Mouse (Mus musculus) ES-E14 (cell line): ENCODE measurements around the gene Sema3c. TPM values are rescaled to one million over a fixed set of nuclear protein-coding genes. Genes with fewer than 3 reads are reported as not detected.

Experiments
- DNase-seq: peaks from one replicate; pipeline ENCODE4 v3.0.0-alpha.2; 2013; ENCODE audit warnings: low read depth, low spot score
- H3K27ac ChIP-seq: 2 replicates; pipeline ENCODE4 v1.5.1; 2012; ENCODE audit warnings: low read depth, mild to moderate bottlenecking, low read length, moderate library complexity, mixed read lengths; ENCODE audit not compliant: poor library complexity, insufficient read depth, severe bottlenecking
- H3K36me3 ChIP-seq: 2 replicates; pipeline ENCODE4 v1.6.1; 2012; ENCODE audit warnings: mild to moderate bottlenecking, low read length, moderate library complexity, mixed read lengths; ENCODE audit not compliant: control insufficient read depth, poor library complexity, insufficient read depth, severe bottlenecking
- H3K4me1 ChIP-seq, 2 experiments: fragments of 150-350 bp in 1 of 2; sonication (generic) in 1 of 2; 2 replicates each; pipeline ENCODE4 v1.6.1; 2012; ENCODE audit warnings: low read length in 2 of 2, mild to moderate bottlenecking in 1 of 2, mixed read lengths in 1 of 2; ENCODE audit not compliant: control insufficient read depth in 2 of 2, insufficient read depth in 2 of 2, poor library complexity in 1 of 2
- H3K4me3 ChIP-seq, 2 experiments: fragments of 150-350 bp in 1 of 2; sonication (generic) in 1 of 2; 2 replicates each; pipeline ENCODE4 v1.5.1; 2012; ENCODE audit warnings: low read length in 2 of 2, low read depth in 1 of 2, mild to moderate bottlenecking in 1 of 2, mixed read lengths in 1 of 2; ENCODE audit not compliant: insufficient read depth in 1 of 2, poor library complexity in 1 of 2, severe bottlenecking in 1 of 2
- H3K9ac ChIP-seq: 2 replicates; pipeline ENCODE4 v1.6.1; 2012; ENCODE audit warnings: low read depth, mild to moderate bottlenecking, low read length, mixed read lengths; ENCODE audit not compliant: poor library complexity, insufficient read depth, severe bottlenecking
- H3K9me3 ChIP-seq: fragments of 150-350 bp; sonication (generic); 2 replicates; pipeline ENCODE4 v1.6.1; 2012; ENCODE audit warnings: low read depth, mild to moderate bottlenecking, low read length; ENCODE audit not compliant: control insufficient read depth, insufficient read depth
- CHD2 ChIP-seq: IDR thresholded peaks from 2 replicates; pipeline ENCODE4 v1.6.1; 2014; ENCODE audit warnings: mild to moderate bottlenecking, low read depth, low read length, inconsistent platforms
- HCFC1 ChIP-seq: IDR thresholded peaks from 2 replicates; pipeline ENCODE4 v1.6.1; 2012; ENCODE audit warnings: low read length, inconsistent platforms, borderline replicate concordance; ENCODE audit not compliant: insufficient read depth
- MAFK ChIP-seq: IDR thresholded peaks from 2 replicates; pipeline ENCODE4 v1.6.1; 2014; ENCODE audit warnings: mild to moderate bottlenecking, low read depth, low read length, inconsistent platforms; ENCODE audit not compliant: insufficient read depth
- ZC3H11A ChIP-seq: IDR thresholded peaks from 2 replicates; pipeline ENCODE4 v1.6.1; 2012; ENCODE audit warnings: low read depth, mild to moderate bottlenecking, inconsistent platforms, low read length, borderline replicate concordance
- ZNF384 ChIP-seq: IDR thresholded peaks from 2 replicates; pipeline ENCODE4 v1.6.1; 2012; ENCODE audit warnings: low read depth, low read length, inconsistent platforms
- in situ Hi-C, 2 experiments: fragments of 600-800 bp; cut with MboI; formaldehyde crosslinking; loops; one replicate each; pipeline ENCODE4 v1.15.1; 2025; ENCODE audit warnings: low sequenced_read_pairs in 2 of 2, inconsistent platforms in 1 of 2; ENCODE audit not compliant: unreplicated experiment in 2 of 2
- total RNA-seq: library from RNA; depleted of rRNA; stranded (reverse); fragments of 300-350 nt; gene quantifications from 2 replicates; pipeline ENCODE4 v1.2.3, GENCODE M21; 2012

Gene Sema3c
- total RNA-seq, 1 experiment = 7.0 TPM

- TF ChIP-seq HCFC1 (no peak), ZNF384 (no peak), MAFK (no peak), ZC3H11A (no peak)
- in situ Hi-C loops = no loop called here
- no peak overlapping the region for H3K9ac ChIP-seq
- H3K36me3 ChIP-seq = no peaks in the 10 kb centered on the region
- DNase-seq = no peak
- no peaks in the 10 kb centered on the region for H3K4me1 ChIP-seq
- H3K9me3 ChIP-seq = no peaks in the 10 kb centered on the region
- no peak overlapping the region for H3K4me3 ChIP-seq
- no peak overlapping the region for H3K27ac ChIP-seq
Measured at GRCm38 (mm10) chr5:17704160-17704559, 130.1 kb downstream of the Sema3c start.

- no peaks in the 10 kb centered on the region for H3K9me3 ChIP-seq
- in situ Hi-C loops = no loop called here
- H3K27ac ChIP-seq = no peak overlapping the region
- H3K4me3 ChIP-seq = no peak overlapping the region
- no peak overlapping the region for H3K9ac ChIP-seq
- peak; percentile 8 for DNase-seq
- no peak for TF ChIP-seq HCFC1
- TF ChIP-seq MAFK = no peak
- TF ChIP-seq ZC3H11A = no peak
- TF ChIP-seq ZNF384 = no peak
- no peaks in the 10 kb centered on the region for H3K36me3 ChIP-seq
- H3K4me1 ChIP-seq = no peaks in the 10 kb centered on the region
Measured at GRCm38 (mm10) chr5:17707086-17707485, 133.0 kb downstream of the Sema3c start.

GRCm38 (mm10) chr5:17712374-17712773, 138.3 kb downstream of the Sema3c start:
- no peak for DNase-seq
- no peaks in the 10 kb centered on the region for H3K36me3 ChIP-seq
- no peak overlapping the region for H3K9ac ChIP-seq
- no peak for TF ChIP-seq HCFC1
- no peaks in the 10 kb centered on the region for H3K9me3 ChIP-seq
- in situ Hi-C loops = no loop called here
- no peak overlapping the region for H3K4me3 ChIP-seq
- H3K27ac ChIP-seq = no peak overlapping the region
- no peaks in the 10 kb centered on the region for H3K4me1 ChIP-seq

- Histone ChIP-seq H3K27ac (no peak overlapping the region), H3K9ac (no peak overlapping the region), H3K36me3 (no peaks in the 10 kb centered on the region), H3K4me3 (no peak overlapping the region), H3K9me3 (no peaks in the 10 kb centered on the region), H3K4me1 (no peaks in the 10 kb centered on the region)
- in situ Hi-C loops = no loop called here
- DNase-seq = no peak
- TF ChIP-seq HCFC1 (no peak), ZNF384 (no peak), ZC3H11A (no peak), CHD2 (no peak), MAFK (no peak)
Measured at GRCm38 (mm10) chr5:17715206-17715605, 141.1 kb downstream of the Sema3c start.

GRCm38 (mm10) chr5:17720011-17720410, 145.9 kb downstream of the Sema3c start:
- Histone ChIP-seq H3K36me3 (no peaks in the 10 kb centered on the region), H3K9me3 (no peaks in the 10 kb centered on the region), H3K4me1 (no peaks in the 10 kb centered on the region), H3K27ac (no peak overlapping the region), H3K4me3 (no peak overlapping the region), H3K9ac (no peak overlapping the region)
- DNase-seq = no peak
- TF ChIP-seq CHD2 (no peak), MAFK (no peak), ZNF384 (no peak), ZC3H11A (no peak), HCFC1 (no peak)
- in situ Hi-C loops = no loop called here
